10 mouse cellular contexts compared by ENCODE assay signal in genomic region chr11:55981656-55982055, GRCm38 (mm10). TPM values are rescaled to one million over a fixed set of nuclear protein-coding genes. Genes with fewer than 3 reads are reported as not detected.
DNase-seq lines count a peak whose midpoint lies in the region; ATAC-seq and TF ChIP-seq lines count a peak whose summit lies in the region.
"Had no signal": no experiment of that assay in that cellular context is flagged by ENCODE, and none has a peak within 500 bp of the region (broad histone marks: within the 10 kb centered on the region; RNA-seq: fewer than 3 reads in every experiment).

No protein-coding gene starts in this region.

- H3K27ac ChIP-seq in lung, embryonic 14.5 days (ENCODE audit: low read depth) = no peak overlapping the region
- no peak overlapping the region for H3K27ac ChIP-seq in liver, postnatal 0 days (ENCODE audit: low read depth)
- H3K27ac ChIP-seq in forebrain, embryonic 12.5 days = no peak overlapping the region
- H3K27ac ChIP-seq: limb, embryonic 10.5 days had no signal

- ATAC-seq in frontal cortex, adult (ENCODE audit: low TSS enrichment) = peak; percentile 83
- no peak for ATAC-seq in lung, embryonic 14.5 days (ENCODE audit: insufficient read depth)
- no peak for ATAC-seq in liver, postnatal 0 days
- no peak for ATAC-seq in erythroid progenitor cell, adult 5-6 weeks (replicated peaks; ENCODE audit: low FRiP score, poor library complexity, severe bottlenecking)
- no peak for ATAC-seq in forebrain, embryonic 12.5 days (ENCODE audit: low FRiP score)

- no peaks in the 10 kb centered on the region for H3K27me3 ChIP-seq in lung, embryonic 14.5 days (ENCODE audit: insufficient read depth, low read length)
- H3K27me3 ChIP-seq in liver, postnatal 0 days (ENCODE audit: insufficient read depth, low read length) = no peaks in the 10 kb centered on the region
- no peaks in the 10 kb centered on the region for H3K27me3 ChIP-seq in forebrain, embryonic 12.5 days

- no peak overlapping the region for H3K4me3 ChIP-seq in lung, embryonic 14.5 days (ENCODE audit: low read depth, low read length)
- H3K4me3 ChIP-seq in liver, postnatal 0 days (ENCODE audit: low read depth, low read length) = no peak overlapping the region
- H3K4me3 ChIP-seq in forebrain, embryonic 12.5 days (replicated peaks) = no peak overlapping the region
- H3K4me3 ChIP-seq: limb, embryonic 10.5 days had no signal

- WGBS in lung, embryonic 14.5 days = 31% methylated on average over 1 of the region's 1 CpGs
- WGBS in liver, postnatal 0 days (ENCODE audit: insufficient replicate concordance) = 37% methylated on average over 1 of the region's 1 CpGs
- 59% methylated on average over 1 of the region's 1 CpGs for WGBS in forebrain, embryonic 12.5 days

- DNase-seq in frontal cortex, postnatal 25 days (ENCODE audit: low spot score in 2 of 2) = no peak
- peak; percentile 50 for DNase-seq in lung, embryonic 14.5 days
- DNase-seq in lung, adult 18-20 months = no peak
- peak; percentile 67 for DNase-seq in NIH3T3 (ENCODE audit: low read depth)
- peak; percentile 15 for DNase-seq in liver, postnatal 0 days
- DNase-seq: cerebellum, adult 11 months had no signal

- H3K9me3 ChIP-seq in lung, embryonic 14.5 days (ENCODE audit: low read depth, low read length) = no peaks in the 10 kb centered on the region
- no peaks in the 10 kb centered on the region for H3K9me3 ChIP-seq in liver, postnatal 0 days (ENCODE audit: low read length)
- H3K9me3 ChIP-seq in forebrain, embryonic 12.5 days = no peaks in the 10 kb centered on the region
- H3K9me3 ChIP-seq: limb, embryonic 10.5 days had no signal

- TF ChIP-seq EP300 in liver, postnatal 0 days (IDR thresholded peaks at IDR 0.05; ENCODE audit: low read depth) = no peak

- no peak overlapping the region for H3K4me2 ChIP-seq in lung, embryonic 14.5 days
- H3K4me2 ChIP-seq in liver, postnatal 0 days (ENCODE audit: low read depth, low read length) = no peak overlapping the region
- H3K4me2 ChIP-seq in forebrain, embryonic 12.5 days = no peak overlapping the region

- no peaks in the 10 kb centered on the region for H3K4me1 ChIP-seq in lung, embryonic 14.5 days (ENCODE audit: insufficient read depth)
- no peaks in the 10 kb centered on the region for H3K4me1 ChIP-seq in liver, postnatal 0 days (ENCODE audit: insufficient read depth)
- no peaks in the 10 kb centered on the region for H3K4me1 ChIP-seq in forebrain, embryonic 12.5 days
- H3K4me1 ChIP-seq: limb, embryonic 10.5 days had no signal

- peak; percentile 57 for TF ChIP-seq CTCF in lung, embryonic 14.5 days (IDR thresholded peaks at IDR 0.05; ENCODE audit: low read depth)
- peak; percentile 40 for TF ChIP-seq CTCF in liver, postnatal 0 days (IDR thresholded peaks at IDR 0.05; ENCODE audit: low read depth)

- H3K36me3 ChIP-seq in lung, embryonic 14.5 days (ENCODE audit: insufficient read depth) = no peaks in the 10 kb centered on the region
- H3K36me3 ChIP-seq in liver, postnatal 0 days (replicated peaks; ENCODE audit: insufficient read depth, low read length) = no peaks in the 10 kb centered on the region
- no peaks in the 10 kb centered on the region for H3K36me3 ChIP-seq in forebrain, embryonic 12.5 days (replicated peaks)
- H3K36me3 ChIP-seq: limb, embryonic 10.5 days had no signal

- H3K9ac ChIP-seq in lung, embryonic 14.5 days = no peak overlapping the region
- no peak overlapping the region for H3K9ac ChIP-seq in liver, postnatal 0 days (replicated peaks)
- no peak overlapping the region for H3K9ac ChIP-seq in forebrain, embryonic 12.5 days

RNA-seq across cellular contexts. Expression of gene Nmur2, which starts 59.2 kb away (rescaled TPM):
- polyA plus RNA-seq in lung, embryonic 14.5 days (2014; fragmentation: Nextera tagmentation; extraction: Ambion mirVana) = not detected in 2 replicates
- polyA plus RNA-seq in liver, postnatal 0 days (2015; fragmentation: Nextera tagmentation; extraction: Ambion mirVana) = not detected in 2 replicates
- total RNA-seq in erythroid progenitor cell, adult 5-6 weeks (2015; ENCODE audit: low replicate concordance) = not detected in 2 replicates
- total RNA-seq in erythroid progenitor cell, adult 5-6 weeks (2017; ENCODE audit: low replicate concordance) = not detected in 2 replicates
- 0.08 TPM in 1 of 2 replicates, not detected in the other for polyA plus RNA-seq in forebrain, embryonic 12.5 days (2016; fragmentation: Nextera tagmentation; extraction: Ambion mirVana)

Comparison
In these comparisons a context has a peak if more than half of its experiments do, and no peak if none do; other contexts are left out.
1. DNase-seq: peak in lung, embryonic 14.5 days (single experiment), NIH3T3 (single experiment) and liver, postnatal 0 days (single experiment); none in frontal cortex, postnatal 25 days (0 of 2) and lung, adult 18-20 months (0 of 2).